Mouse (Mus musculus) left cerebral cortex, postnatal 36 days (tissue): ENCODE measurements around the gene Nol4l. TPM values are rescaled to one million over a fixed set of nuclear protein-coding genes. Genes with fewer than 3 reads are reported as not detected.

Experiments
- DNase-seq, 2 experiments: peaks; one replicate each; pipeline ENCODE4 v3.0.0; 2021 to 2022; ENCODE audit warnings: low spot score in 2 of 2, mixed read lengths in 1 of 2
- intact Hi-C: fragments of 180-260 bp; cut with DNase I; formaldehyde crosslinking; loops from one replicate; pipeline ENCODE4 v1.15.1; 2025
- total RNA-seq, 2 experiments: library from RNA; stranded (reverse); gene quantifications; 2 replicates each; pipeline ENCODE4 v1.2.3; 2021

Gene Nol4l
- total RNA-seq, 2 experiments from 2014 or later, result 46.4 to 50.2 TPM

GRCm38 (mm10) chr2:153492573-153493392 is 37.0 kb downstream of the Nol4l start, which contains the start of gene 4930404H24Rik:
TSS of gene 4930404H24Rik (plus strand) at chr2:153492790.
- DNase-seq, result peak; percentile 78 to 83
- intact Hi-C loops, result loop anchor here (1.0 to 5.0 kb wide), 2 partner anchors 35 to 48 kb away; partner anchors contain the start of gene Nol4l

GRCm38 (mm10) chr2:153492179-153492517 is 37.6 kb downstream of the Nol4l start:
- intact Hi-C loops, result loop anchor here (1.0 to 5.0 kb wide), 2 partner anchors 35 to 48 kb away; partner anchors contain the start of gene Nol4l
- peak in 1 of 2 experiments; percentile 42 for DNase-seq

GRCm38 (mm10) chr2:153491512-153492178 is 38.1 kb downstream of the Nol4l start:
- DNase-seq, result no peak
- intact Hi-C loops, result loop anchor here (1.0 to 5.0 kb wide), 2 partner anchors 36 to 47 kb away; partner anchors contain the start of gene Nol4l

GRCm38 (mm10) chr2:153490940-153491339 is 38.8 kb downstream of the Nol4l start:
- no peak for DNase-seq
- intact Hi-C loops, result loop anchor here (5.0 kb wide), 1 partner anchor 36 kb away; the partner anchor contains the start of gene Nol4l

- intact Hi-C loops, result loop anchor here (5.0 kb wide), 1 partner anchor 37 kb away; the partner anchor contains the start of gene Nol4l
- DNase-seq, result no peak
These were observed 39.7 kb downstream of the Nol4l start for GRCm38 (mm10) chr2:153490116-153490515.

GRCm38 (mm10) chr2:153484071-153484470 is 45.7 kb downstream of the Nol4l start:
- DNase-seq, result no peak
- intact Hi-C loops, result no loop called here

- peak; percentile 56 to 64 for DNase-seq
- intact Hi-C loops, result no loop called here
These were observed 46.4 kb downstream of the Nol4l start for GRCm38 (mm10) chr2:153483118-153483983.

- no peak for DNase-seq
- intact Hi-C loops, result no loop called here
These were observed 48.0 kb downstream of the Nol4l start for GRCm38 (mm10) chr2:153481861-153482120.

GRCm38 (mm10) chr2:153481108-153481860 is 48.5 kb downstream of the Nol4l start:
- DNase-seq, result no peak
- intact Hi-C loops, result no loop called here

GRCm38 (mm10) chr2:153479486-153479885 is 50.3 kb downstream of the Nol4l start:
- intact Hi-C loops, result loop anchor here (5.0 kb wide), 1 partner anchor 48 kb away; the partner anchor contains the start of gene Nol4l
- no peak for DNase-seq

- intact Hi-C loops, result loop anchor here (1.0 to 5.0 kb wide), 2 partner anchors 49 to 108 kb away; partner anchors contain the start of gene Nol4l
- DNase-seq, result peak; percentile 66 to 77
These were observed 51.2 kb downstream of the Nol4l start for GRCm38 (mm10) chr2:153478583-153478982.

GRCm38 (mm10) chr2:153475114-153476112 is 54.4 kb downstream of the Nol4l start:
- DNase-seq, result no peak
- intact Hi-C loops, result loop anchor here (5.0 kb wide), 1 partner anchor 52 kb away; the partner anchor contains the start of gene Nol4l

- no peak for DNase-seq
- intact Hi-C loops, result no loop called here
These were observed 58.8 kb downstream of the Nol4l start for GRCm38 (mm10) chr2:153470983-153471382.

- intact Hi-C loops, result no loop called here
- DNase-seq, result peak in 1 of 2 experiments; percentile 46
These were observed 60.0 kb downstream of the Nol4l start for GRCm38 (mm10) chr2:153469764-153470163.

GRCm38 (mm10) chr2:153469317-153469716 is 60.5 kb downstream of the Nol4l start:
- intact Hi-C loops, result no loop called here
- no peak for DNase-seq

- no peak for DNase-seq
- intact Hi-C loops, result no loop called here
These were observed 62.4 kb downstream of the Nol4l start for GRCm38 (mm10) chr2:153467372-153467771.

- DNase-seq, result no peak
- intact Hi-C loops, result no loop called here
These were observed 66.5 kb downstream of the Nol4l start for GRCm38 (mm10) chr2:153463257-153463656.

- intact Hi-C loops, result no loop called here
- DNase-seq, result no peak
These were observed 71.7 kb downstream of the Nol4l start for GRCm38 (mm10) chr2:153458022-153458441.
